Mouse (Mus musculus): ENCODE measurements around the gene C1d.
"Not testable (repeated sequence)": the region's sequence is repeated elsewhere in the genome, so short reads cannot be mapped to it uniquely, and the experiment has no call there.

GRCm38 (mm10) chr11:17238598-17238997 lies 18.8 kb upstream of the C1d start:
- TF ChIP-seq CTCF, POLR2A (IDR thresholded peaks at IDR 0.05; ENCODE audit: insufficient read depth, low read depth, low read length): not testable (repeated sequence)
